Mouse (Mus musculus) forebrain, embryonic 11.5 days (tissue): Measurements from ENCODE around the gene 1700086D15Rik. TPM values are rescaled to one million over a fixed set of nuclear protein-coding genes. Genes with fewer than 3 reads are reported as not detected.

Source experiments
- ATAC-seq: fragments of 200-750 bp; cut with Nextera tagmentation; replicated peaks from 2 replicates; pipeline ENCODE4 v1.8.0; 2017; ENCODE audit warnings: moderate TSS enrichment; ENCODE audit not compliant: low FRiP score
- DNase-seq: peaks from one replicate; pipeline ENCODE4 v3.0.0-alpha.2; 2017; ENCODE audit warnings: low spot score
- H3K27ac ChIP-seq: fragments of 300-500 bp; sonication (generic); 2 replicates; pipeline ENCODE4 v1.5.1; 2014; ENCODE audit warnings: low read depth, low read length
- H3K27me3 ChIP-seq: fragments of 300-500 bp; sonication (generic); 2 replicates; pipeline ENCODE4 v1.6.1; 2014; ENCODE audit warnings: mild to moderate bottlenecking, low read length, mixed read lengths; ENCODE audit not compliant: control insufficient read depth, insufficient read depth
- H3K36me3 ChIP-seq: fragments of 300-500 bp; sonication (generic); 2 replicates; pipeline ENCODE4 v1.6.1; 2014; ENCODE audit warnings: mild to moderate bottlenecking, low read length, moderate library complexity, mixed read lengths; ENCODE audit not compliant: control insufficient read depth, insufficient read depth
- H3K4me1 ChIP-seq: fragments of 300-500 bp; sonication (generic); replicated peaks from 2 replicates; pipeline ENCODE4 v1.6.1; 2014; ENCODE audit warnings: low read length, mixed read lengths; ENCODE audit not compliant: control insufficient read depth, insufficient read depth
- H3K4me2 ChIP-seq: fragments of 300-500 bp; sonication (generic); 2 replicates; pipeline ENCODE4 v1.6.1; 2014; ENCODE audit warnings: low read depth, mild to moderate bottlenecking, low read length, moderate library complexity, mixed read lengths; ENCODE audit not compliant: severe bottlenecking
- H3K4me3 ChIP-seq: fragments of 300-500 bp; sonication (generic); 2 replicates; pipeline ENCODE4 v1.5.1; 2014; ENCODE audit warnings: low read depth, low read length
- H3K9ac ChIP-seq: fragments of 300-500 bp; sonication (generic); 2 replicates; pipeline ENCODE4 v1.6.1; 2014; ENCODE audit warnings: low read length
- H3K9me3 ChIP-seq: fragments of 300-500 bp; sonication (generic); 2 replicates; pipeline ENCODE4 v1.6.1; 2016; ENCODE audit warnings: low read length, mixed read lengths; ENCODE audit not compliant: control insufficient read depth
- WGBS: fragments of 180-500 bp; shearing (Covaris S2); extraction: QIAGEN DNeasy Blood & Tissue Kit; methylation state at CpG from one replicate; pipeline ENCODE4 v1.1.7; 2014; 5-methylcytosine and 5-hydroxymethylcytosine counted together
- polyA plus RNA-seq: library from polyadenylated mRNA; unstranded; fragments of >200 nt; fragmentation: Nextera tagmentation; extraction: Ambion mirVana; gene quantifications from 2 replicates; pipeline ENCODE4 v1.2.1, GENCODE M21; 2014

Gene 1700086D15Rik
- polyA plus RNA-seq, result not detected in 2 replicates

- H3K4me3 ChIP-seq, result no peak within 1 kb of the TSS
- no peaks in the 10 kb centered on the region for H3K36me3 ChIP-seq
- ATAC-seq (no peak), DNase-seq (no peak)
- H3K4me2 ChIP-seq, result no peak within 1 kb of the TSS
- no peaks in the 10 kb centered on the region for H3K4me1 ChIP-seq
- H3K27me3 ChIP-seq, result no peaks in the 10 kb centered on the region
- H3K9me3 ChIP-seq, result no peaks in the 10 kb centered on the region
- WGBS, result 92% methylated on average over 5 of the region's 5 CpGs
- no peak within 1 kb of the TSS for H3K27ac ChIP-seq
- H3K9ac ChIP-seq, result no peak within 1 kb of the TSS
Measured at GRCm38 (mm10) chr11:65159791-65160190, at the start of gene 1700086D15Rik. Gene 1700086D15Rik, minus strand, starts transcription at chr11:65159891.

- 70% methylated on average over 6 of the region's 6 CpGs for WGBS
- DNase-seq, result no peak
- Histone ChIP-seq H3K27me3 (no peaks in the 10 kb centered on the region), H3K27ac (no peak overlapping the region), H3K9ac (no peak overlapping the region), H3K36me3 (no peaks in the 10 kb centered on the region), H3K4me3 (no peak overlapping the region), H3K4me2 (no peak overlapping the region), H3K4me1 (no peaks in the 10 kb centered on the region), H3K9me3 (no peaks in the 10 kb centered on the region)
- no peak for ATAC-seq
Measured at GRCm38 (mm10) chr11:65209441-65209840, 49.8 kb upstream of the 1700086D15Rik start.

- H3K4me1 ChIP-seq, result no peaks in the 10 kb centered on the region
- DNase-seq, result no peak
- H3K27me3 ChIP-seq, result no peaks in the 10 kb centered on the region
- no peak for ATAC-seq
- H3K36me3 ChIP-seq, result no peaks in the 10 kb centered on the region
- no peak overlapping the region for H3K27ac ChIP-seq
- WGBS, result 85% methylated on average over 5 of the region's 5 CpGs
- no peaks in the 10 kb centered on the region for H3K9me3 ChIP-seq
- H3K9ac ChIP-seq, result no peak overlapping the region
- no peak overlapping the region for H3K4me3 ChIP-seq
- H3K4me2 ChIP-seq, result no peak overlapping the region
Measured at GRCm38 (mm10) chr11:65205306-65205705, 45.6 kb upstream of the 1700086D15Rik start.

DNA sequence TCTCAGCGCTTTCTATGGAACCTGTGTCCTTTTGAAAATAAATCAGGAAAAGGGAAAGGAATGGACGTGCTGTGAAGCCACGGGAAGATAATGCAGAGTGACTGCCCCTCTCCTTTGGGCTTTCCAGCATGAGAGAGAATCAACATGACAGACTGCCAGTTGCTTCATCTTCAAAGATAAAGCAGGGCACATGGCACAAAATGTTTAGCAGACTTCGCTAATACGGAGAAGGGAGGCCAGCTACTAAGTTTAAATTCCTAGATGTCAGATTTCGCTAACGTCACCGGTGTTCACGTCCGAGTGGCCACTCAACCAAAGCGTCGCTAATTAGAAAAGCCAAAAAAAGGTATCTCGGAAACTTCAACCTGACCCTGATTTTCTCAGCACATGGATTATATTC, 45.0 kb upstream of the 1700086D15Rik start:
- Histone ChIP-seq H3K4me3 (no peak overlapping the region), H3K4me2 (no peak overlapping the region), H3K9ac (no peak overlapping the region), H3K36me3 (no peaks in the 10 kb centered on the region), H3K4me1 (no peaks in the 10 kb centered on the region), H3K9me3 (no peaks in the 10 kb centered on the region), H3K27me3 (no peaks in the 10 kb centered on the region), H3K27ac (no peak overlapping the region)
- ATAC-seq (no peak), DNase-seq (no peak)
- WGBS, result 84% methylated on average over 13 of the region's 13 CpGs

DNA sequence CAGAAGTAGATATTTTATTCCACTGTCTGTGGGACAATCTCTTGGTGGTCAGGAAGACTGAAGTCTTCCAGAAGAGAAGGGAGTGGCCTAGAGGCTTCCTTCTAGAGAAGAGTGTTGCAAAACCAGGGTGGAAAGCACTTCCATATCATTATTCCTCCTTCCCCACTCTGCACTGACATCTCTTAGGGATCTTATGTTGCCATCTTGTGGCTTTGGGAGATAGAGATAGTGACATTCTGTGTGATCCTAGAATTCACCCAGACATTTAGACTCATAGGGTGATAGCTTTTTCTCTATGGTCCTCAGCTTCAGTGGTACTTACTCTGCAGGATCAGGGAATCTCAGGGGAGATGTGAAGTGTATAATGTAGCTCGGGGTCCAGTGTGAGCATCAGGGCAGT, 43.3 kb upstream of the 1700086D15Rik start:
- H3K9me3 ChIP-seq, result no peaks in the 10 kb centered on the region
- no peak overlapping the region for H3K27ac ChIP-seq
- ATAC-seq (no peak), DNase-seq (no peak)
- WGBS, result 75% methylated on average over 1 of the region's 1 CpGs
- H3K36me3 ChIP-seq, result no peaks in the 10 kb centered on the region
- no peak overlapping the region for H3K4me2 ChIP-seq
- H3K4me3 ChIP-seq, result no peak overlapping the region
- no peaks in the 10 kb centered on the region for H3K4me1 ChIP-seq
- no peaks in the 10 kb centered on the region for H3K27me3 ChIP-seq
- no peak overlapping the region for H3K9ac ChIP-seq

GRCm38 (mm10) chr11:65202236-65202635, 42.5 kb upstream of the 1700086D15Rik start:
- Histone ChIP-seq H3K9me3 (no peaks in the 10 kb centered on the region), H3K4me3 (no peak overlapping the region), H3K36me3 (no peaks in the 10 kb centered on the region), H3K4me1 (no peaks in the 10 kb centered on the region), H3K4me2 (no peak overlapping the region), H3K27me3 (no peaks in the 10 kb centered on the region), H3K27ac (no peak overlapping the region), H3K9ac (no peak overlapping the region)
- WGBS, result 67% methylated on average over 5 of the region's 5 CpGs
- ATAC-seq (no peak), DNase-seq (no peak)

DNA sequence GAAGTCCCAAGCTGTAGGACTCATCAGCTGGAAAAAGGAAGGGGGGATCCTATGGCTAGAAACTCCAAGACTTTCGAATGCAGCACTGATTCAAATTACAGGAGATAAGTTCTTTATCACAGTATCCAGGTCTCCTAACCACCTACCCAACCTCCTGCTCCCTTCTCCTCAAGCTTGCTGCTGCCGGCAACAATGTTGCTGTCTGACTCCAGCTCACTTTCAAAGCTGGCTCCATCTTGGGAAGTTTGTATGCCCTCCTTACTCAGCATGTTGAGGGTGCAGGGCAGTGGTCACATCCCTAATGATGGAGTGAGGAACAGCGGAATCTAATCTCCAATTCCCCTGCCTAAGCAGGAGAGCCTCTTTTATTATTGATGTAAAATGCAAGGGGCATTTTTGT, 38.3 kb upstream of the 1700086D15Rik start:
- WGBS, result 78% methylated on average over 3 of the region's 3 CpGs
- Histone ChIP-seq H3K27me3 (no peaks in the 10 kb centered on the region), H3K9ac (no peak overlapping the region), H3K4me1 (no peaks in the 10 kb centered on the region), H3K9me3 (no peaks in the 10 kb centered on the region), H3K27ac (no peak overlapping the region), H3K4me2 (no peak overlapping the region), H3K4me3 (no peak overlapping the region), H3K36me3 (no peaks in the 10 kb centered on the region)
- DNase-seq (no peak), ATAC-seq (no peak)

DNA sequence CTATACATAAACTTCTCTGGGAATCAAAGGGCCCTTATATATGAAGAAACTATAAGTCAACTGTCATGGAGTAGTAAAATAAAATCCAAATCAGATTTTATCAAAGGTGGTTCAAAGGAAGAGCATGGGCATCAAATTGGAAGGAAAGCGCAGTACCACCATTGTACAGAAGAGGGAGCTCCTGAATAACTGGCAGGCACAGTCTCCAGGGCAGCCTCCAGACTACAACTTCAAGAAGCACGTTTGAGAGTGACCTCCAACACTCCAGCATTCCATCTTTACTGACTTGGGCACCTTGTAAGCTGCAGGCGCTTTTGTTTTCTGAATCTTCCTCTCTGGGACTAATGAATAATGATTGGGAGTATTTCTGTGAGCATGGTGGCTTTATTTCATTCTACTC, 37.6 kb upstream of the 1700086D15Rik start:
- 6% methylated on average over 3 of the region's 3 CpGs for WGBS
- H3K27me3 ChIP-seq, result no peaks in the 10 kb centered on the region
- peak; percentile 83 for DNase-seq
- no peaks in the 10 kb centered on the region for H3K36me3 ChIP-seq
- no peak for ATAC-seq
- H3K4me3 ChIP-seq, result no peak overlapping the region
- H3K9me3 ChIP-seq, result no peaks in the 10 kb centered on the region
- H3K4me1 ChIP-seq, result no peaks in the 10 kb centered on the region
- H3K9ac ChIP-seq, result no peak overlapping the region
- H3K4me2 ChIP-seq, result no peak overlapping the region
- no peak overlapping the region for H3K27ac ChIP-seq

DNA sequence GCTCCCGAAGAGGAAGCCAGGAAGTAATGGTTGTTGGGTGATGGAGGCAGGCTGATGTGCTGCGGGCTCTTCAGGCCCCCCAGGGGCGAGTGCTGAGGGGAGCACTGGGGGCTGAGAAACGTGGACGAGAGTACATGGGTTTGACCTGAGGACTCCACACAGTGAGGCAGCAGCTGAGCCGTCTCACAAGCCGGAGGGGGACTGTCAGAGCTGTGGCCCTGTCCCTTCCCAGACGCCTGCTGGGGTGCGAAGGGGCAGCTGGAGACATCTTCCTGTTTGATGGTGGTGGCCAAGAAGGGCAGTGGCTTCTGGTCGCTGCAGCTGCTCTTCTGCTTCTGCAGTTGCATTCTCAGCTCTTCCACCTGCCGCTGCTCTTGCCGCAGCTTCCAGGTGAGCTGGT, 27.3 kb upstream of the 1700086D15Rik start:
- 82% methylated on average over 12 of the region's 12 CpGs for WGBS
- H3K9ac ChIP-seq, result no peak overlapping the region
- DNase-seq (no peak), ATAC-seq (no peak)
- no peaks in the 10 kb centered on the region for H3K27me3 ChIP-seq
- H3K4me3 ChIP-seq, result no peak overlapping the region
- no peak overlapping the region for H3K27ac ChIP-seq
- H3K4me1 ChIP-seq, result no peaks in the 10 kb centered on the region
- H3K9me3 ChIP-seq, result no peaks in the 10 kb centered on the region
- no peaks in the 10 kb centered on the region for H3K36me3 ChIP-seq
- H3K4me2 ChIP-seq, result no peak overlapping the region
